Mouse (Mus musculus) ovary, postnatal 36 days (tissue): ENCODE data around the gene Olfr1155.

ENCODE experiments used
- DNase-seq: peaks from one replicate; pipeline ENCODE4 v3.0.0; 2022; ENCODE audit warnings: low spot score, mixed read lengths

The Olfr1155 gene

DNA sequence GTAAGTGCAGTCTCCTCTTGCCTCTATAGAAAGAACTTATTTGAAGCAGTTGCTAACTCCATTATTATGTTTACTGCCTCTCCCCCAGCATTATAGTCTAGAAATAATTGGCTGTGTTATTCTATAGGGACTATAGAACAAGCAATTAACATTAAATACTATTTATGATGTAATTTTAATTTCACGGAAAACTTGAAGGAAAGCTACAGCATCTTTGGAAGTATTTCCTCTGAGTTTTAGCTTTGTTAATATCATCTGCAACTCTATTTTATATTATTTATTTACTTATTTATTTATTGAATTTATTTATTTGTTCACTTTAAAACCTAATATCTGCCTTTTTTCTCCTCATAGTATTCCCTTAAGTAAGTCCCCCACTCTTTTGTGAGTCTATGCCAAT is at the start of gene Olfr1155:
TSS of gene Olfr1155 (minus strand) at position 101 of the 400 bp plus-strand sequence.
- DNase-seq = no peak

DNA sequence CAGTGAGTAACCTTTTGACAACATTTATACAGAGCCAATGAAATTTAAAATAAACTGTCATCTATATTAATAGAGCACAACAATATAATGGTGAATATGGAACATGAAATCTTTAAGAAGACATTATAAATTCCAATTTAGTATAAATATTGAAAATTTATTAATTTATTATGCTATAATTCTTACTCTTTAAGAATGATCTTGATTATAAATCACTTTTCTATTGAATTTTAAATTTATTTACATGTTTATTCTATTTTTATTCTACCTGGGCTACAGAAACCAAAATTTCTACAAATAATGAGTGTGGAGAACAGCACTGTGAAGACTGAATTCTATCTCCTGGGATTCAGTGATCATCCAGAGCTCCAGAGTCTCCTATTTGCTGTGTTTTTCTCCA is 44.9 kb upstream of the Olfr1155 start, which contains the start of gene Olfr1158:
TSS of gene Olfr1158 (plus strand) at position 301 of the 400 bp plus-strand sequence.
- DNase-seq = no peak

DNA sequence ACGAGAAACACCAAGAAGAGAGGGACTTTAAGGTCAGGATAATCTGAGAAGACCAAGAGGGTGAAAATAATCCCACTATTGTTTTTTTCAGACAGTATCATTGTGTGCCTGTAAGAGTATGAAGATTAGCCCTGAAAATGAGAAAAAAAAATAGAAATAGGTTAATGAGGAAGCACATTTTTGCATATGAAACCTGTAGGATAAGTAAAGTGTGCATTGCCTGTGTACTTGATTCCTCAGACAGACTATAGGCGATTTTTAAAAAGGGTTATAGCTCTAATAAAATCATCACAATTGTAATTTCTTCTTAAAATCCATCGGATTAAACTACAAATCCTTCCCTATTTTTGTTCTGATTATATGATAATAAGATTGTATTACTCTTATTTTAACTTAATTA is 29.6 kb upstream of the Olfr1155 start, which contains the start of gene Olfr74:
TSS of gene Olfr74 (minus strand) at position 101 of the 400 bp plus-strand sequence.
- DNase-seq = no peak

- no peak for DNase-seq
Measured at GRCm38 (mm10) chr2:87968199-87968598, 23.3 kb upstream of the Olfr1155 start, which contains the start of gene Olfr1157. Gene Olfr1157, minus strand, starts transcription at chr2:87968299.

GRCm38 (mm10) chr2:87953000-87953399 is 8.1 kb upstream of the Olfr1155 start, which contains the start of gene Olfr1156:
Gene Olfr1156, minus strand, starts transcription at chr2:87953100.
- no peak for DNase-seq

- DNase-seq = no peak
Measured at GRCm38 (mm10) chr2:87905066-87905465, 39.9 kb downstream of the Olfr1155 start, which contains the start of gene Olfr1154. Gene Olfr1154, minus strand, starts transcription at chr2:87905166.

GRCm38 (mm10) chr2:87894662-87895061 is 50.3 kb downstream of the Olfr1155 start, which contains the start of gene Olfr1153:
Gene Olfr1153, plus strand, starts transcription at chr2:87894962.
- no peak for DNase-seq
